Mouse (Mus musculus) midbrain, embryonic 11.5 days (tissue): ENCODE data around the gene Acp6. TPM values are rescaled to one million over a fixed set of nuclear protein-coding genes. Genes with fewer than 3 reads are reported as not detected.

Source experiments
- ATAC-seq: fragments of 200-750 bp; cut with Nextera tagmentation; 2 replicates; pipeline ENCODE4 v1.8.0; 2017; ENCODE audit warnings: moderate TSS enrichment, moderate library complexity; ENCODE audit not compliant: low FRiP score
- DNase-seq: peaks from one replicate; pipeline ENCODE4 v3.0.0; 2015; ENCODE audit warnings: low spot score; ENCODE audit errors: missing footprints
- H3K27ac ChIP-seq: fragments of 300-500 bp; sonication (generic); 2 replicates; pipeline ENCODE4 v1.5.1; 2014; ENCODE audit warnings: low read depth, low read length
- H3K27me3 ChIP-seq: fragments of 300-500 bp; sonication (generic); 2 replicates; pipeline ENCODE4 v1.6.1; 2014; ENCODE audit warnings: mild to moderate bottlenecking, low read length, moderate library complexity, mixed read lengths; ENCODE audit not compliant: control insufficient read depth, insufficient read depth
- H3K36me3 ChIP-seq: fragments of 300-500 bp; sonication (generic); 2 replicates; pipeline ENCODE4 v1.6.1; 2014; ENCODE audit warnings: mild to moderate bottlenecking, low read length, moderate library complexity, mixed read lengths; ENCODE audit not compliant: control insufficient read depth, insufficient read depth
- H3K4me1 ChIP-seq: fragments of 300-500 bp; sonication (generic); 2 replicates; pipeline ENCODE4 v1.6.1; 2014; ENCODE audit warnings: low read length; ENCODE audit not compliant: control insufficient read depth, insufficient read depth
- H3K4me2 ChIP-seq: fragments of 300-500 bp; sonication (generic); 2 replicates; pipeline ENCODE4 v1.6.1; 2014; ENCODE audit warnings: mild to moderate bottlenecking, moderate library complexity
- H3K4me3 ChIP-seq: fragments of 300-500 bp; sonication (generic); 2 replicates; pipeline ENCODE4 v1.5.1; 2014; ENCODE audit warnings: low read depth, low read length
- H3K9ac ChIP-seq: fragments of 300-500 bp; sonication (generic); 2 replicates; pipeline ENCODE4 v1.6.1; 2014; ENCODE audit warnings: low read length
- H3K9me3 ChIP-seq: fragments of 300-500 bp; sonication (generic); 2 replicates; pipeline ENCODE4 v1.6.1; 2016; ENCODE audit warnings: low read length; ENCODE audit not compliant: control insufficient read depth
- WGBS: fragments of 180-500 bp; shearing (Covaris S2); extraction: QIAGEN DNeasy Blood & Tissue Kit; methylation state at CpG from one replicate; pipeline ENCODE4 v1.1.7; 2014; 5-methylcytosine and 5-hydroxymethylcytosine counted together
- polyA plus RNA-seq: library from polyadenylated mRNA; unstranded; fragments of >200 nt; fragmentation: Nextera tagmentation; extraction: Ambion mirVana; gene quantifications from 2 replicates; pipeline ENCODE4 v1.2.1, GENCODE M21; 2014

Gene Acp6
- polyA plus RNA-seq, 1 experiment from 2014 or later, result 27.7 TPM

DNA sequence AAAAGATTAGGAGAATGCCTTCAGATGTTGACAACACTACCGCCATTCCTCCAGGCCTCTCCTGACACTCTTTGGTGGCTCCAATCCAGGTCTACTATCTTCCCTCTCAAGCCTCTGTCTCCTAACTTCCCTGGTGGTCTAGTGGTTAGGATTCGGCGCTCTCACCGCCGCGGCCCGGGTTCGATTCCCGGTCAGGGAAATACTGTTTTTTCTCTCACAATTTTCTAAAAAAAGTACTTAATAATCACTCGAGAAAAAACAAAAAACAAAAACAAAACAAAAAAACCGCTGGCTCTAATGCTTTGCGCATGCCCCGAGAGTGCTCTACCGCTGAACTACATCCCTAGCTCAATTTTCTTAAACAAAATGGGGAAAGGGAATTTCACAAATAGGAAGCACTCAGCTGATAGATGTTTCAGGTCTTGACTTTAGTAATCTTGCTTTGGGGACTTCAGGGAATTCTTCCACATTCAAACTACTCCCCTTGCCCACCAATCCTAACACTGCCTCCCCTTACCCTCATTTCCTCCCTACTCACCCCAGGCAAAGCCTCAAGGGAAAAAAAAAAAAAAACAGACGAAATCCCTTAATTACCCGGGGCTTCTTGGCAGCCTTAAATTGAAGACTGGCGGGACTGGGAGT is 498 bp upstream of the Acp6 start:
- Histone ChIP-seq H3K36me3 (no peaks in the 10 kb centered on the region), H3K27ac (no peak overlapping the region; the same call in 1 of the 2 replicates), H3K4me2 (peak overlapping the region; percentile 49), H3K9me3 (no peaks in the 10 kb centered on the region), H3K4me3 (peak overlapping the region; percentile 78), H3K9ac (peak overlapping the region; percentile 82), H3K4me1 (peaks cover 9% of the 10 kb centered on the region; the same call in 1 of the 2 replicates), H3K27me3 (no peaks in the 10 kb centered on the region)
- ATAC-seq (peak; percentile 70), DNase-seq (peak; percentile 98)
- WGBS, result under 1% methylated on average over 17 of the region's 17 CpGs

- H3K4me2 ChIP-seq, result peak overlapping the region; percentile 49
- no peak for ATAC-seq
- WGBS, result 10% methylated on average over 6 of the region's 6 CpGs
- peaks cover 9% of the 10 kb centered on the region; the same call in 1 of the 2 replicates for H3K4me1 ChIP-seq
- H3K9ac ChIP-seq, result peak overlapping the region; percentile 82
- no peak overlapping the region for H3K27ac ChIP-seq
- H3K27me3 ChIP-seq, result no peaks in the 10 kb centered on the region
- DNase-seq, result no peak
- H3K4me3 ChIP-seq, result peak overlapping the region; percentile 78
- no peaks in the 10 kb centered on the region for H3K36me3 ChIP-seq
- no peaks in the 10 kb centered on the region for H3K9me3 ChIP-seq
Observed at GRCm38 (mm10) chr3:97159509-97159850, 903 bp downstream of the Acp6 start.

DNA sequence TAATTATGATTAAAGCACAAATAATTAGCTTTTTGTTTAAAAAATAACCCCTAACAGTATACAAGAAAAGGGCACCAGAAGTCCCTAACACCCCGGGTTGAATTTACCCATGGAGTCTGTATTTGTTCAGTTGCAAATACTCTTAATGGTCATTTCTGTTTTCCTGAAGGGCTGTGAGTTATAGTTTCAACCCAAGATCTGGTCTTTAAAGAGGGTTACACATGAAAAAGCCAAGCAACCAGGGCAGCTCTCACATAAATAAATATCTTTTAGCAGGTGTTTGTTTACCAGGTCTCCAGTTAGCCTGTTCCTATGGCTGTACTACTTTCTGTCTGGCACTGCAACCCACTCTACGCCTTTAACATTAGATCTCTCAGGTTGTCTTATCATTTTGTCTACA is 1.4 kb downstream of the Acp6 start:
- Histone ChIP-seq H3K9me3 (no peaks in the 10 kb centered on the region), H3K4me2 (peak overlapping the region; percentile 49), H3K36me3 (no peaks in the 10 kb centered on the region), H3K4me1 (peaks cover 9% of the 10 kb centered on the region; the same call in 1 of the 2 replicates), H3K27ac (no peak overlapping the region), H3K27me3 (no peaks in the 10 kb centered on the region), H3K4me3 (peak overlapping the region; percentile 78), H3K9ac (no peak overlapping the region)
- DNase-seq (peak; percentile 81), ATAC-seq (no peak)
- 83% methylated on average over 2 of the region's 2 CpGs for WGBS

- H3K9ac ChIP-seq, result no peak overlapping the region
- no peaks in the 10 kb centered on the region for H3K27me3 ChIP-seq
- WGBS, result 81% methylated on average over 10 of the region's 10 CpGs
- no peaks in the 10 kb centered on the region for H3K36me3 ChIP-seq
- ATAC-seq, result no peak
- H3K4me1 ChIP-seq, result peaks cover 9% of the 10 kb centered on the region; the same call in 1 of the 2 replicates
- no peak overlapping the region for H3K4me2 ChIP-seq
- H3K9me3 ChIP-seq, result no peaks in the 10 kb centered on the region
- no peak overlapping the region for H3K27ac ChIP-seq
- DNase-seq, result no peak
- no peak overlapping the region for H3K4me3 ChIP-seq
Observed at GRCm38 (mm10) chr3:97160908-97161307, 2.3 kb downstream of the Acp6 start.

GRCm38 (mm10) chr3:97161773-97162172 is 3.2 kb downstream of the Acp6 start:
- no peak overlapping the region for H3K4me2 ChIP-seq
- H3K4me3 ChIP-seq, result no peak overlapping the region
- ATAC-seq (no peak), DNase-seq (no peak)
- no peaks in the 10 kb centered on the region for H3K27me3 ChIP-seq
- no peak overlapping the region for H3K9ac ChIP-seq
- no peak overlapping the region for H3K27ac ChIP-seq
- 61% methylated on average over 4 of the region's 4 CpGs for WGBS
- peaks cover 2% of the 10 kb centered on the region; the same call in 1 of the 2 replicates for H3K36me3 ChIP-seq
- H3K9me3 ChIP-seq, result no peaks in the 10 kb centered on the region
- peaks cover 9% of the 10 kb centered on the region; the same call in 1 of the 2 replicates for H3K4me1 ChIP-seq

- no peak overlapping the region for H3K9ac ChIP-seq
- H3K4me2 ChIP-seq, result no peak overlapping the region
- peaks cover 2% of the 10 kb centered on the region; the same call in 1 of the 2 replicates for H3K36me3 ChIP-seq
- WGBS, result 83% methylated on average over 4 of the region's 4 CpGs
- H3K27ac ChIP-seq, result no peak overlapping the region
- H3K4me1 ChIP-seq, result peaks cover 6% of the 10 kb centered on the region; the same call in 1 of the 2 replicates
- H3K4me3 ChIP-seq, result no peak overlapping the region
- DNase-seq, result no peak
- no peaks in the 10 kb centered on the region for H3K9me3 ChIP-seq
- no peak for ATAC-seq
- H3K27me3 ChIP-seq, result no peaks in the 10 kb centered on the region
Observed at GRCm38 (mm10) chr3:97164477-97164876, 5.9 kb downstream of the Acp6 start.

GRCm38 (mm10) chr3:97167126-97167525 is 8.5 kb downstream of the Acp6 start:
- Histone ChIP-seq H3K27ac (no peak overlapping the region), H3K9ac (no peak overlapping the region)
- no peak for ATAC-seq

DNA sequence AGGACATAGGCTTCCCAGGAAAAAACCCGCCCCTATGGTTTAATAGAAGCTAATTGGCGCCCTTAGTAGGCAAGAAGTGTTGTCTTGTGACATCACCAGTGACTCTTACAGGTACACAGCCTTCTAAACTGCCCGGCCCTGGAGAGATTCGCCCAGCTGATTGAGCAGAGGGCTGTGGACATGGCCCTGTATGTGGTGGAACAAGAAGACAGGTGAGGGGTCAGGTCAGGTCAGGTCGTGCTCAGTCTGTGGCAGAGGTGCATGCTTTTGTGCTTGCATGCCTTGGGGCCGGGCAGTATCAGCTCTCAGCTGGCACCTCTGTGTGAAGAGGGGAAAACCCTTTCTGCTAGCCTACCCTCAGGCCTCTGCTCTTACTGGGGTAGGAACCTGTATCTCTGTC is 13.0 kb downstream of the Acp6 start:
- Histone ChIP-seq H3K27ac (no peak overlapping the region), H3K27me3 (no peaks in the 10 kb centered on the region), H3K9ac (no peak overlapping the region), H3K4me2 (no peak overlapping the region), H3K9me3 (no peaks in the 10 kb centered on the region), H3K4me3 (no peak overlapping the region), H3K36me3 (no peaks in the 10 kb centered on the region), H3K4me1 (no peaks in the 10 kb centered on the region)
- DNase-seq (no peak), ATAC-seq (no peak)
- 76% methylated on average over 6 of the region's 6 CpGs for WGBS

More at GRCm38 (mm10) chr3:97167126-97167525, 8.5 kb downstream of the Acp6 start:
- no peaks in the 10 kb centered on the region for H3K4me1 ChIP-seq
- no peaks in the 10 kb centered on the region for H3K9me3 ChIP-seq
- H3K4me3 ChIP-seq, result no peak overlapping the region
- 85% methylated on average over 4 of the region's 4 CpGs for WGBS
- no peak for DNase-seq
- H3K36me3 ChIP-seq, result peaks cover 2% of the 10 kb centered on the region; the same call in 1 of the 2 replicates
- H3K4me2 ChIP-seq, result no peak overlapping the region
- H3K27me3 ChIP-seq, result no peaks in the 10 kb centered on the region

DNA sequence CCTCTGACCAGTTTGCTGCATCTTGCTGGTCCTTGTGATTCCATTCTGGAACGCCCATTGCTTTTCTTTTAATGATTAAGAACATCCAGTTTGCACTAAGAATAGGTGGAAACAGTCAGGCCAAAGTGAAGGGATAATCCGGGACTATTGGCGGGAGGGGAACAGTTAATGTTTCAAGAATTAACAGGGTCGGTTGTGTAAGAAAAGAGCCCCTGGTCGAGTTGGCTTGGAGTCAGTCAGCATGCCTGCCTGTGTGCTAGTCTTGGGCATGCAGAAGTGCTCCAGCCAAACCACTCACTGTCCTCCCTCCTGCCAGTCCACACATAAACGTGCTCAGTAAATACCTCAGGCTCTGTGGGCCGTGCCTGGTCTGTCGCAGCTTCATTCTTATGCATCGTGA is 13.7 kb downstream of the Acp6 start:
- DNase-seq, result no peak

More for the DNA sequence above, 13.7 kb downstream of the Acp6 start:
- Histone ChIP-seq H3K27me3 (no peaks in the 10 kb centered on the region), H3K36me3 (no peaks in the 10 kb centered on the region), H3K9ac (no peak overlapping the region), H3K9me3 (no peaks in the 10 kb centered on the region), H3K27ac (no peak overlapping the region), H3K4me1 (no peaks in the 10 kb centered on the region), H3K4me2 (no peak overlapping the region), H3K4me3 (no peak overlapping the region)
- 71% methylated on average over 9 of the region's 9 CpGs for WGBS
- ATAC-seq, result no peak
